Mouse (Mus musculus): ENCODE measurements around the gene Ube4a. TPM values are rescaled to one million over a fixed set of nuclear protein-coding genes. Genes with fewer than 3 reads are reported as not detected.

The Ube4a gene
- polyA plus RNA-seq, 1 experiment from 2014 or later: 39.0 TPM

GRCm38 (mm10) chr9:44994962-44995361 is 29.6 kb upstream of the Ube4a start:
- Histone ChIP-seq H3K4me2 (replicated peaks) (no peak overlapping the region), H3K27ac (replicated peaks) (no peak overlapping the region), H3K4me3 (no peak overlapping the region), H3K4me1 (no peaks in the 10 kb centered on the region), H3K9ac (replicated peaks) (no peak overlapping the region), H3K27me3 (no peaks in the 10 kb centered on the region), H3K36me3 (no peaks in the 10 kb centered on the region), H3K9me3 (no peaks in the 10 kb centered on the region)
- no peak for ATAC-seq (replicated peaks)
- 78% methylated on average over 4 of the region's 4 CpGs for WGBS

DNA sequence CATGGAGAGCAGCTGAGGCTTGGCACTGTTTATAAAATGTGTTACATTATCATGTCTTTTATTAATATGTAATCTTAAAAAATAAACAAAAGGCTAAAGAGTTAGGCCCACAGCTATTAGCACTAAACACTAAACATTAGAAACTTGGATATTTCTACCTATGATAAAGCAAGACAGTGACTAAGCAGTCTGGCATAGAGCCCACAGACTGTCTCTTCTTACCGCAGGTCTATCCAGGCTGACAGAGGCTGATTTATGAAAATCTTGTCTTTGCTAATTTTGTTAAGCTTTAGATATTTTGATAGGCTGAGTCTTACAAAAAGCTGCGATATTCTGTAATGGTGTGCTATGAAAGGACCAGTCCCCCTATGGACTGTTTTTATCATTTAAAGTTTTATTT is 27.9 kb upstream of the Ube4a start:
- Histone ChIP-seq H3K4me3 (no peak overlapping the region), H3K4me2 (replicated peaks) (no peak overlapping the region), H3K9ac (replicated peaks) (no peak overlapping the region), H3K4me1 (no peaks in the 10 kb centered on the region), H3K27me3 (no peaks in the 10 kb centered on the region), H3K27ac (replicated peaks) (no peak overlapping the region), H3K36me3 (no peaks in the 10 kb centered on the region), H3K9me3 (no peaks in the 10 kb centered on the region)
- ATAC-seq (replicated peaks): no peak
- WGBS: 88% methylated on average over 2 of the region's 2 CpGs

GRCm38 (mm10) chr9:44992271-44992670 is 26.9 kb upstream of the Ube4a start:
- Histone ChIP-seq H3K4me2 (replicated peaks) (no peak overlapping the region), H3K9ac (replicated peaks) (no peak overlapping the region), H3K27me3 (no peaks in the 10 kb centered on the region), H3K9me3 (no peaks in the 10 kb centered on the region), H3K4me3 (no peak overlapping the region), H3K4me1 (no peaks in the 10 kb centered on the region), H3K27ac (replicated peaks) (no peak overlapping the region), H3K36me3 (no peaks in the 10 kb centered on the region)
- ATAC-seq (replicated peaks): no peak

DNA sequence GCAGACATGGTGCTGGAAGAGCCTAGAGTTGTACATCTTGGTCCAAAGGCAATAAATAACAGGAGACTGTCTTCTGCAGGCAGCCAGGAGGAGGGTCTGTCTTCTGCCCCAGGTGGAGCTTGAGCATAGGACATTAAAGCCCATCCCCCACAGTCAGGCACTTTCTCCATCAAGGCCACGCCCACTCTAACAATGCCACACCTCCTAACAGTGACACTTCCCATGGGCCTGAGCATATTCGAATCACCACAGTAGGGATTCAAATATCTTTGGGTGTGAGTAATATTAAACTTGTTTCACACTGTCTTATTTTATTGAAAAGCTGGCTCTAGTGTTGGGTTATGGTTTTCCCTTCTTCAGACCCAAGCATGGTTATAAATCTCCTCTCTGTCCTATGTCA is 26.4 kb upstream of the Ube4a start:
- 84% methylated on average over 2 of the region's 2 CpGs for WGBS
- no peak for ATAC-seq (replicated peaks)
- H3K4me2 ChIP-seq (replicated peaks): no peak overlapping the region
- H3K4me3 ChIP-seq: no peak overlapping the region
- H3K36me3 ChIP-seq: no peaks in the 10 kb centered on the region
- no peak overlapping the region for H3K27ac ChIP-seq (replicated peaks)
- H3K27me3 ChIP-seq: no peaks in the 10 kb centered on the region
- H3K9me3 ChIP-seq: no peaks in the 10 kb centered on the region
- H3K9ac ChIP-seq (replicated peaks): no peak overlapping the region
- no peaks in the 10 kb centered on the region for H3K4me1 ChIP-seq

DNA sequence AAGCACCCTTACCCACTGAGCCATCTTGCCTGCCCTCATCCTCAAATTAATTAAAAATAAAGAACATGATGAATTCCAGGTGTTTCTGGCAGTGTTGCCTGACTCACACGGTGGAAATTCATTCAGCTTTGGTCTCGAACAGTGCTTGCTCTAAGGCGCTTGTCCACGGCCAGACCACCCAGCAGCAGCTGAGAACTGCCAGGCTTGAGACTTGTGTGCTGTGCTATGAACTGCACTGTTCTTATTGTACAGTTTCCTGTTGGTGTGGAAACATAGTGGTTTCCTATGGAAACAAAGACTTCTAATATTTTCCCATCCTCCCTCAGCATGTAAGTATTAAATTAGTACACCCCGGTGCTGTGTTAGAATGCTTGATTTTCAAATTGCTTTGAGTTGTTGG is 21.6 kb upstream of the Ube4a start:
- no peak for ATAC-seq (replicated peaks)
- Histone ChIP-seq H3K36me3 (no peaks in the 10 kb centered on the region), H3K4me3 (no peak overlapping the region), H3K9me3 (no peaks in the 10 kb centered on the region), H3K4me1 (no peaks in the 10 kb centered on the region), H3K4me2 (replicated peaks) (no peak overlapping the region), H3K27ac (replicated peaks) (no peak overlapping the region), H3K27me3 (0 out of 2 replicates have a peak, but pooled peaks cover 4% of the 10 kb centered on the region), H3K9ac (replicated peaks) (no peak overlapping the region)
- 75% methylated on average over 5 of the region's 5 CpGs for WGBS

DNA sequence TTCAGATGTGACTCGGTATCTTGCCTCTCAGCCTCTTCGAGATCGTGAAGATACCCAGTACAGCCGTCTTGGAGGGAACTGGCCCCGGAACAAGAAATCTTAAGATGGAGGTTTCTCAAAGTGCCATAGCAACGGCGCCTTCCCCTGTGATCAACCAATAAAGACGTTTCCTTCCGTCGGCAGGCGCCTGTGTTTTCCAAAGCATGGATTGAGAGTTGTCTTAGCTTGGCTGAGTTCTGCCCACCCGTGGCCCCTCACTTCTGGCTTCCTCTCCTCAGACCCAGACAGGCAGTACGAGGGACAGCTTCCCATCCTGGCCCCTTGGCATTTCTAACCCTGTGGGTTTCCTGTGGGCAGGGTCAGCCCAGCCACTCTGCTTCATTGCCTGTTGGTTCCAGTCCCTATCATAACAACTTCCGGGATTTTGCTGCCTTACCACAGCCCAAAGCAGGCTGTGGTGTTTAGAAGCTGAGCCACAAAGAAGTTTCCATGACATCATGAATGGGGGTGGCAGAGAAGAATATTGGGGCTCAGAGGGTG is 20.9 kb upstream of the Ube4a start:
- Histone ChIP-seq H3K9ac (replicated peaks) (no peak overlapping the region), H3K9me3 (no peaks in the 10 kb centered on the region), H3K27me3 (0 out of 2 replicates have a peak, but pooled peaks cover 4% of the 10 kb centered on the region), H3K4me3 (no peak overlapping the region), H3K4me2 (replicated peaks) (no peak overlapping the region), H3K36me3 (no peaks in the 10 kb centered on the region), H3K27ac (replicated peaks) (no peak overlapping the region), H3K4me1 (no peaks in the 10 kb centered on the region)
- no peak for ATAC-seq (replicated peaks)
- 73% methylated on average over 14 of the region's 14 CpGs for WGBS

DNA sequence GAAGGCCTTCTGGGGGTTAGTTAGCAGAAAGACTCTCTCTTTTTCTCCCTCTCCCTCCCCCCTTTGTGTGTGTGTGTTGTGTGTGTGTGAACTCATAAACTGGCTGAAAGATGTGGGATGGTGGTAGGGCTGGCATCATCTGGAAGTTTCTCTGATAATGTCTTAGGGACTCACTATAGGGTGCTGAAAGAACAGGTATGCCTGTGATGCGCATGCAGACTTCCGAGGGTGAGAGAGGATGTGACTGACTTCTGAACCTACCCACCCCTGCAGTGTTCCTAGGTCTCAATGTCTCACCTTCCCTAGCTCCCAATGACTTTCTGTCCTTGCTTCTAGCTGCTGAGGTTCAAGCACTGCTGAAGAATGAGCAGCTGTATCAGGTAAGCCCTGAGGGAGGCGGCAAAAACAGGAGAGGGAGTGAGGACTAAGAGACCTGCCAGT is 20.3 kb upstream of the Ube4a start:
- Histone ChIP-seq H3K27me3 (0 out of 2 replicates have a peak, but pooled peaks cover 4% of the 10 kb centered on the region), H3K36me3 (no peaks in the 10 kb centered on the region), H3K9ac (replicated peaks) (no peak overlapping the region), H3K4me3 (no peak overlapping the region), H3K27ac (replicated peaks) (no peak overlapping the region), H3K9me3 (no peaks in the 10 kb centered on the region), H3K4me2 (replicated peaks) (no peak overlapping the region), H3K4me1 (no peaks in the 10 kb centered on the region)
- no peak for ATAC-seq (replicated peaks)
- WGBS: 81% methylated on average over 3 of the region's 3 CpGs

GRCm38 (mm10) chr9:44983001-44983400 is 17.6 kb upstream of the Ube4a start:
- Histone ChIP-seq H3K4me2 (replicated peaks) (no peak overlapping the region), H3K27ac (replicated peaks) (no peak overlapping the region), H3K27me3 (0 out of 2 replicates have a peak, but pooled peaks cover 4% of the 10 kb centered on the region), H3K9me3 (no peaks in the 10 kb centered on the region), H3K4me1 (no peaks in the 10 kb centered on the region), H3K9ac (replicated peaks) (no peak overlapping the region), H3K4me3 (no peak overlapping the region), H3K36me3 (no peaks in the 10 kb centered on the region)
- no peak for ATAC-seq (replicated peaks)
- 78% methylated on average over 2 of the region's 2 CpGs for WGBS

- Histone ChIP-seq H3K4me3 (no peak overlapping the region), H3K9me3 (no peaks in the 10 kb centered on the region), H3K27ac (replicated peaks) (no peak overlapping the region), H3K4me2 (replicated peaks) (no peak overlapping the region), H3K27me3 (0 out of 2 replicates have a peak, but pooled peaks cover 4% of the 10 kb centered on the region), H3K36me3 (no peaks in the 10 kb centered on the region), H3K9ac (replicated peaks) (no peak overlapping the region), H3K4me1 (no peaks in the 10 kb centered on the region)
- ATAC-seq (replicated peaks): no peak
- 88% methylated on average over 3 of the region's 3 CpGs for WGBS
Measured at GRCm38 (mm10) chr9:44982531-44982930, 17.1 kb upstream of the Ube4a start.

DNA sequence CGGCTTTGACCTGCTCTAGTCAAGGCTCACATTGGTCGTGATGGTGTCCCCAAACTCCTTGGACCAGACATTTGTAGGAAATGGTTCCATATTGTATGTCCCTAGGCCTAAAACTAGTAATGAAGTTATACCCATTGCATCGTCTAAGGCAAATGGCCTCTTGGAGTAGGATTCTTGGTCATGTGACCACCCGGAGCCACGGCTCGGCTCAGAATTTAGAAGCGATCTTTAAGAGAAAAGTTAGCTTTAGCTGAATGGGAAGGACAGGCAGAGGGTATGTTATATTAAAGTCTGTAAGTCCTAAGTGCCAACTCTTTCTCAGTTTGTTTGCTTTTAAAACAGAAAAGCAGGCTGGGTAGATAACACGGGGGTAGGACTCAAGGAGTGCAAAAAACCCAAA is 16.7 kb upstream of the Ube4a start:
- H3K4me1 ChIP-seq: no peaks in the 10 kb centered on the region
- no peaks in the 10 kb centered on the region for H3K9me3 ChIP-seq
- H3K27ac ChIP-seq (replicated peaks): no peak overlapping the region
- no peaks in the 10 kb centered on the region for H3K36me3 ChIP-seq
- H3K4me2 ChIP-seq (replicated peaks): no peak overlapping the region
- H3K9ac ChIP-seq (replicated peaks): no peak overlapping the region
- WGBS: 91% methylated on average over 8 of the region's 8 CpGs
- no peak for ATAC-seq (replicated peaks)
- H3K27me3 ChIP-seq: 0 out of 2 replicates have a peak, but pooled peaks cover 4% of the 10 kb centered on the region
- no peak overlapping the region for H3K4me3 ChIP-seq

- WGBS: 76% methylated on average over 4 of the region's 4 CpGs
- H3K4me2 ChIP-seq (replicated peaks): no peak within 1 kb of the TSS
- H3K36me3 ChIP-seq: no peaks in the 10 kb centered on the region
- ATAC-seq (replicated peaks): no peak
- no peak within 1 kb of the TSS for H3K9ac ChIP-seq (replicated peaks)
- H3K4me3 ChIP-seq: no peak within 1 kb of the TSS
- H3K27ac ChIP-seq (replicated peaks): no peak within 1 kb of the TSS
- H3K9me3 ChIP-seq: no peaks in the 10 kb centered on the region
- no peaks in the 10 kb centered on the region for H3K4me1 ChIP-seq
- 0 out of 2 replicates have a peak, but pooled peaks cover 4% of the 10 kb centered on the region for H3K27me3 ChIP-seq
Measured at GRCm38 (mm10) chr9:44981676-44982075, 16.3 kb upstream of the Ube4a start, which contains the start of gene Cd3d. Cd3d (plus strand) TSS chr9:44981786.

- no peaks in the 10 kb centered on the region for H3K9me3 ChIP-seq
- no peak for ATAC-seq (replicated peaks)
- no peak overlapping the region for H3K4me2 ChIP-seq (replicated peaks)
- no peak overlapping the region for H3K9ac ChIP-seq (replicated peaks)
- no peak overlapping the region for H3K27ac ChIP-seq (replicated peaks)
- 95% methylated on average over 2 of the region's 2 CpGs for WGBS
- 0 out of 2 replicates have a peak, but pooled peaks cover 4% of the 10 kb centered on the region for H3K27me3 ChIP-seq
- H3K4me3 ChIP-seq: no peak overlapping the region
- H3K36me3 ChIP-seq: no peaks in the 10 kb centered on the region
- no peaks in the 10 kb centered on the region for H3K4me1 ChIP-seq
Measured at GRCm38 (mm10) chr9:44981104-44981503, 15.7 kb upstream of the Ube4a start.

- Histone ChIP-seq H3K4me3 (no peak within 1 kb of the TSS), H3K4me1 (no peaks in the 10 kb centered on the region), H3K36me3 (no peaks in the 10 kb centered on the region), H3K27me3 (0 out of 2 replicates have a peak, but pooled peaks cover 4% of the 10 kb centered on the region), H3K4me2 (replicated peaks) (no peak within 1 kb of the TSS), H3K9me3 (no peaks in the 10 kb centered on the region), H3K9ac (replicated peaks) (no peak within 1 kb of the TSS), H3K27ac (replicated peaks) (no peak within 1 kb of the TSS)
- ATAC-seq (replicated peaks): no peak
- WGBS: 67% methylated on average over 3 of the region's 3 CpGs
Measured at GRCm38 (mm10) chr9:44980242-44980641, 14.8 kb upstream of the Ube4a start, which contains the start of gene Cd3g. Cd3g (minus strand) TSS chr9:44980431.
